Mouse (Mus musculus): Measurements from ENCODE around the gene Uhrf1bp1l. TPM values are rescaled to one million over a fixed set of nuclear protein-coding genes. Genes with fewer than 3 reads are reported as not detected.

The Uhrf1bp1l gene
- polyA plus RNA-seq, 1 experiment from 2014 or later = 14.8 TPM

GRCm38 (mm10) chr10:89776029-89776428, 31.2 kb downstream of the Uhrf1bp1l start:
- H3K9ac ChIP-seq = no peak overlapping the region
- no peak overlapping the region for H3K4me3 ChIP-seq
- peaks cover 16% of the 10 kb centered on the region for H3K36me3 ChIP-seq
- H3K4me1 ChIP-seq = 0 out of 2 replicates have a peak, but pooled peaks cover 6% of the 10 kb centered on the region
- H3K27me3 ChIP-seq (replicated peaks) = no peaks in the 10 kb centered on the region
- H3K9me3 ChIP-seq (replicated peaks) = no peaks in the 10 kb centered on the region
- no peak overlapping the region for H3K4me2 ChIP-seq
- ATAC-seq = no peak
- 79% methylated on average over 6 of the region's 6 CpGs for WGBS (ENCODE audit: insufficient replicate concordance)
- H3K27ac ChIP-seq = no peak overlapping the region

GRCm38 (mm10) chr10:89791870-89792269, 47.1 kb downstream of the Uhrf1bp1l start:
- no peak overlapping the region for H3K4me3 ChIP-seq
- H3K4me1 ChIP-seq = no peaks in the 10 kb centered on the region; the same call in 1 of the 2 replicates
- H3K36me3 ChIP-seq = peaks cover 12% of the 10 kb centered on the region
- H3K9ac ChIP-seq = no peak overlapping the region
- ATAC-seq = peak; percentile 86
- no peaks in the 10 kb centered on the region for H3K9me3 ChIP-seq (replicated peaks)
- no peaks in the 10 kb centered on the region for H3K27me3 ChIP-seq (replicated peaks)
- 23% methylated on average over 4 of the region's 4 CpGs for WGBS (ENCODE audit: insufficient replicate concordance)
- H3K27ac ChIP-seq = no peak overlapping the region
- no peak overlapping the region for H3K4me2 ChIP-seq

DNA sequence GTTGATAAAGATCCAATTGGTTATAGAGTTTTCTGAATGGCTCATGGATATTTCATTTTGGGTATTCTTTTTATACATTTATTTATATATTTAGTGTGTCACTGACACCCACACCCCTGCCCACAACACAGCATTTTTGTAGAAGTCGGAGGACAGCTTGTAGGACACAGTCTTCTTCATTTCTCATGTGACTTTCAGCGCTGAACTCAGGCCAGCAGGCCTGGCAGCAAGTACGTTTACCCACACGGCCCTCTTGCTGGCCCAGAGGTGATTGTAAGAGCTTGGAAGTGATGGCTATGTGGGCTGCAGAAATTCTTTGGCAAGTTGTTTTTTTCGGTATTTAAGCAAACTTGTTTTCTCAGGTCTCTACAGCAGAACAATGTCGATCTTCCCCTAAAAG, 49.3 kb downstream of the Uhrf1bp1l start:
- H3K4me1 ChIP-seq = no peaks in the 10 kb centered on the region; the same call in 1 of the 2 replicates
- no peak for ATAC-seq
- H3K36me3 ChIP-seq = peaks cover 12% of the 10 kb centered on the region
- WGBS (ENCODE audit: insufficient replicate concordance) = 77% methylated on average over 6 of the region's 6 CpGs
- no peak overlapping the region for H3K4me3 ChIP-seq
- H3K9ac ChIP-seq = no peak overlapping the region
- no peaks in the 10 kb centered on the region for H3K27me3 ChIP-seq (replicated peaks)
- no peaks in the 10 kb centered on the region for H3K9me3 ChIP-seq (replicated peaks)
- no peak overlapping the region for H3K4me2 ChIP-seq
- no peak overlapping the region for H3K27ac ChIP-seq

GRCm38 (mm10) chr10:89819146-89819545, 74.4 kb downstream of the Uhrf1bp1l start:
- H3K4me3 ChIP-seq = no peak overlapping the region
- H3K4me2 ChIP-seq = no peak overlapping the region
- H3K27ac ChIP-seq = no peak overlapping the region
- no peaks in the 10 kb centered on the region for H3K9me3 ChIP-seq (replicated peaks)
- H3K36me3 ChIP-seq = peaks cover 26% of the 10 kb centered on the region
- H3K27me3 ChIP-seq (replicated peaks) = no peaks in the 10 kb centered on the region
- no peaks in the 10 kb centered on the region for H3K4me1 ChIP-seq
- ATAC-seq = no peak
- WGBS (ENCODE audit: insufficient replicate concordance) = 68% methylated on average over 4 of the region's 4 CpGs
- H3K9ac ChIP-seq = no peak overlapping the region

DNA sequence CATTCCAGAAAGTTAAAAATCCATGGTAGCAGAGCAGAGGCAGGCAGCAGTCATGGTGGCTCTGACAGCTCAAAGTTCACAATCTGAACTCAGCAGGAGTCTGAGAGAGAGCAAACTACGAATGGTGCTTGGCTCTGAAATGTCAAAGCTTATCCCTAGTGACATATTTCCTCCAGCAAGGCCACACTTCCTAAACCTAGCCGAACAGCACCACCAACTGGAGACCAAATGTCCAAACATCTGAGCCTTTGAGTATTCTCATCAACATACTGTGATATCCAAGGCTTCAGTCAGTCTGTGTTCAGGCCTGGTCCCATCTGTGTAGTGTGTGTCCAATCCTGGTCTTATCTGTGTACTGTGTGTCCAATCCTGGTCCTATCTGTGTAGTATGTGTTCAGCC, 79.1 kb downstream of the Uhrf1bp1l start:
- Histone ChIP-seq H3K9ac (no peak overlapping the region), H3K27ac (no peak overlapping the region), H3K4me2 (no peak overlapping the region), H3K9me3 (replicated peaks) (no peaks in the 10 kb centered on the region), H3K36me3 (peaks cover 4% of the 10 kb centered on the region; the same call in 1 of the 2 replicates), H3K4me3 (no peak overlapping the region), H3K27me3 (replicated peaks) (no peaks in the 10 kb centered on the region), H3K4me1 (no peaks in the 10 kb centered on the region)
- ATAC-seq = peak; percentile 51
- WGBS (ENCODE audit: insufficient replicate concordance) = 15% methylated on average over 2 of the region's 2 CpGs

GRCm38 (mm10) chr10:89826896-89827295, 82.1 kb downstream of the Uhrf1bp1l start:
- no peaks in the 10 kb centered on the region for H3K9me3 ChIP-seq (replicated peaks)
- H3K27me3 ChIP-seq (replicated peaks) = no peaks in the 10 kb centered on the region
- no peaks in the 10 kb centered on the region for H3K4me1 ChIP-seq
- no peak for ATAC-seq
- no peak overlapping the region for H3K4me2 ChIP-seq
- no peak overlapping the region for H3K4me3 ChIP-seq
- 66% methylated on average over 3 of the region's 3 CpGs for WGBS (ENCODE audit: insufficient replicate concordance)
- peaks cover 2% of the 10 kb centered on the region; the same call in 1 of the 2 replicates for H3K36me3 ChIP-seq
- H3K9ac ChIP-seq = no peak overlapping the region
- H3K27ac ChIP-seq = no peak overlapping the region

GRCm38 (mm10) chr10:89832334-89832733, 87.5 kb downstream of the Uhrf1bp1l start:
- Histone ChIP-seq H3K9me3 (replicated peaks) (no peaks in the 10 kb centered on the region), H3K9ac (no peak overlapping the region), H3K36me3 (no peaks in the 10 kb centered on the region), H3K4me3 (no peak overlapping the region), H3K4me2 (no peak overlapping the region), H3K4me1 (no peaks in the 10 kb centered on the region), H3K27ac (no peak overlapping the region), H3K27me3 (replicated peaks) (no peaks in the 10 kb centered on the region)
- 61% methylated on average over 4 of the region's 4 CpGs for WGBS (ENCODE audit: insufficient replicate concordance)
- ATAC-seq = no peak

DNA sequence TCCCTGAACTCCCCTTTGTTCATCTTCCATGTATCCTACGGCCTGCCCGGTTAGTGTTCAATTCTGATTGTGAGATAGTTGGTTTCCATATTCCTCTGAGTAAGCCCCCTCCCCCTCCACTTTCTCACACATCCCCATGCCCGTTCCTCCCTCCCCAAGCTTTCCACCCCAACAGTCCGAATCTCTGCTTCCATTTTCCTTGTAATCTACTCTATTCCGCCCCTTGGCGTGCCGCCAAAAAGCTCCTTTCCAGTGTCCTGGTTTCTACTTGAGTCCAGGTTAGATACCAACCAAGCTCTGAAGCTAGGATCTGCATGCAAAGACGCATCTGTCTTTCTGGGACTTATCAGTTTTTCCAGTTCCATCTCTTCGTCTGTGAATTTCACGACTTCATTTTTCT, 88.4 kb downstream of the Uhrf1bp1l start:
- H3K9me3 ChIP-seq (replicated peaks) = no peaks in the 10 kb centered on the region
- WGBS (ENCODE audit: insufficient replicate concordance) = 70% methylated on average over 10 of the region's 10 CpGs
- no peak overlapping the region for H3K27ac ChIP-seq
- no peak overlapping the region for H3K4me3 ChIP-seq
- no peak for ATAC-seq
- H3K36me3 ChIP-seq = no peaks in the 10 kb centered on the region
- H3K4me1 ChIP-seq = no peaks in the 10 kb centered on the region
- H3K27me3 ChIP-seq (replicated peaks) = no peaks in the 10 kb centered on the region
- no peak overlapping the region for H3K4me2 ChIP-seq
- no peak overlapping the region for H3K9ac ChIP-seq

GRCm38 (mm10) chr10:89837476-89837875, 92.7 kb downstream of the Uhrf1bp1l start:
- no peak for ATAC-seq
- no peak overlapping the region for H3K4me2 ChIP-seq
- no peaks in the 10 kb centered on the region for H3K9me3 ChIP-seq (replicated peaks)
- no peaks in the 10 kb centered on the region for H3K36me3 ChIP-seq
- no peak overlapping the region for H3K4me3 ChIP-seq
- H3K27me3 ChIP-seq (replicated peaks) = no peaks in the 10 kb centered on the region
- H3K4me1 ChIP-seq = no peaks in the 10 kb centered on the region
- H3K27ac ChIP-seq = no peak overlapping the region
- WGBS (ENCODE audit: insufficient replicate concordance) = 26% methylated on average over 3 of the region's 3 CpGs
- H3K9ac ChIP-seq = no peak overlapping the region

GRCm38 (mm10) chr10:89838834-89839233, 94.0 kb downstream of the Uhrf1bp1l start:
- 54% methylated on average over 3 of the region's 3 CpGs for WGBS (ENCODE audit: insufficient replicate concordance)
- no peaks in the 10 kb centered on the region for H3K27me3 ChIP-seq (replicated peaks)
- ATAC-seq = no peak

GRCm38 (mm10) chr10:89850951-89851350, 106.2 kb downstream of the Uhrf1bp1l start:
- no peak overlapping the region for H3K9ac ChIP-seq
- no peak overlapping the region for H3K4me2 ChIP-seq
- H3K36me3 ChIP-seq = no peaks in the 10 kb centered on the region
- 76% methylated on average over 6 of the region's 6 CpGs for WGBS (ENCODE audit: insufficient replicate concordance)
- H3K27ac ChIP-seq = no peak overlapping the region
- H3K4me1 ChIP-seq = no peaks in the 10 kb centered on the region
- no peak overlapping the region for H3K4me3 ChIP-seq
- no peak for ATAC-seq
- H3K9me3 ChIP-seq (replicated peaks) = no peaks in the 10 kb centered on the region
- H3K27me3 ChIP-seq (replicated peaks) = no peaks in the 10 kb centered on the region

More at GRCm38 (mm10) chr10:89838834-89839233, 94.0 kb downstream of the Uhrf1bp1l start:
- no peak overlapping the region for H3K4me3 ChIP-seq
- H3K27ac ChIP-seq = no peak overlapping the region
- H3K9me3 ChIP-seq (replicated peaks) = no peaks in the 10 kb centered on the region
- no peak overlapping the region for H3K9ac ChIP-seq
- H3K36me3 ChIP-seq = no peaks in the 10 kb centered on the region
- no peaks in the 10 kb centered on the region for H3K4me1 ChIP-seq
- no peak overlapping the region for H3K4me2 ChIP-seq

DNA sequence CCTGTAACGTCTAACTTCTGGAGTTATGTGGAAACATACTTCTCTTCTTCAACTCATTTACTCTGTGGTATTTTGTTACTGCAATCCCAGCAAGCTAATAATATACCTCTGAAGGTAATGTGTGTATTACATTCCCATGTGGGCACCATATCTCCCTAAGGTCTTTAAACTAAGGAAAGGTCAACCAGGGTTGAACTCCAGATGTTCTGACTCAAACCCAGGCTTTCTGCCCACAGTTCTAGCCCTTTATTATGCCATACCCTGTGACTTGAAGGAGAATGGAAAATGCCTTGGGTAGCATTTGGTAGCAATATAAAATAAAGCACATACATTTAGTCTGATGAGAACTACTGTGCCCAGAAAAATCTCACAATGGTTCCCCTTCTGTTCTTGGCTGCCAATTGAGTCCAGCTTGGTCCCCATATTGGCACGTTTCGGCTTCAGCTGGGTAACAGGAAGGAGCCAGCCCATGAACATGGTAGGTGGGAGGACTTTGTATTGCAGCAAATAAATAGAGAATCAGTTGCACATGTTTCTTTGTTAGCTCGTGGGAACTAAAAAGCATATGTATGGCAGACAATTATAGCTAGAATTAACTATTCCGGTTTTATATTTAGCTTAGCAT, 110.6 kb downstream of the Uhrf1bp1l start:
- Histone ChIP-seq H3K36me3 (no peaks in the 10 kb centered on the region), H3K27ac (no peak overlapping the region), H3K9me3 (replicated peaks) (no peaks in the 10 kb centered on the region), H3K4me2 (no peak overlapping the region), H3K4me1 (no peaks in the 10 kb centered on the region), H3K27me3 (replicated peaks) (no peaks in the 10 kb centered on the region), H3K9ac (no peak overlapping the region), H3K4me3 (no peak overlapping the region)
- ATAC-seq = no peak
- WGBS (ENCODE audit: insufficient replicate concordance) = 70% methylated on average over 5 of the region's 5 CpGs

DNA sequence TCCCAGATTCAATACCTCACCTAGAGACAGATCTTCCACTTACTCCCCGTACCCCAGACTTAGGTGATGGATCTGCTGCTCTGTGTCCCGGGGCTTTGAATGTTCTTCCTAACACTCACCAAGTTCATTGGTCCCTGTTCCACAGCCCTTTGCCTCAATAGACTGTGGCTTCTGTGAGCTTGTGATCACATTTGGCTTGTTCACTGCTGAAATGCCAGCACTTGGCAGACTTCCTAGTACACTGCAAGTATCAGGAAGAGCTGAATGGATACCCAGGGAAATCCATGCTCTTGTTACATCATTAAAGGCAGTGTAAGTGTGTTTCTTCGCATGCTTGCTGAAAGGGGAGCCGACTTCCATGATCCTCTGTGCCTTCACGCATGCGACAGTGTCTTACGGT, 111.5 kb downstream of the Uhrf1bp1l start:
- Histone ChIP-seq H3K27me3 (replicated peaks) (no peaks in the 10 kb centered on the region), H3K27ac (no peak overlapping the region), H3K4me3 (no peak overlapping the region), H3K4me2 (no peak overlapping the region), H3K9ac (no peak overlapping the region), H3K9me3 (replicated peaks) (no peaks in the 10 kb centered on the region), H3K36me3 (no peaks in the 10 kb centered on the region), H3K4me1 (no peaks in the 10 kb centered on the region)
- 79% methylated on average over 7 of the region's 7 CpGs for WGBS (ENCODE audit: insufficient replicate concordance)
- no peak for ATAC-seq

Measured in liver, embryonic 12.5 days (tissue).